Mouse (Mus musculus): ENCODE results near the gene Casp3.

DNA sequence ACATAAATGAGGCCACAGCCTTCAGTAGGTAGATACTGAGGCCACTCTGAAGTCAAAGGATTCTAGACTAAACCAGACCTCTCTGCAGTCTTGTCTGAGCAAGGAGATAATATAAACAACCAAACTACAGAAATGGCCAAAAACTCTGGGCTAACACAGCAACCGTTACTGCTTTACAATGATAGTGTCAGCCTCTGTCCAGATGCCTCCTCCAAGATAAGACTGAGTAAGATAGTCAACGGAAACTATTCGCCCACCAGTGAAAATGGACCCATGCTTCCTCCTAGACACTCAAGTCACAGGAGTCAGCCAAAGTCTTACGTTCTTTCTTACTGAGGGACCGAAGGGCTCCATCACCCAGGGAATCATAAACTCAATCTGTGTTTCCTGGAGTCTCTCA is 29.2 kb upstream of the Casp3 start:
- TF ChIP-seq CTCF (IDR thresholded peaks at IDR 0.05; ENCODE audit: insufficient read depth, low read depth, low read length) (no peak), POLR2A (IDR thresholded peaks at IDR 0.05; ENCODE audit: insufficient read depth, low read depth, low read length) (no peak)

Measured in olfactory bulb, adult 2 months (tissue).